ENCODE assay signal across 31 mouse cellular contexts in the genomic region with DNA sequence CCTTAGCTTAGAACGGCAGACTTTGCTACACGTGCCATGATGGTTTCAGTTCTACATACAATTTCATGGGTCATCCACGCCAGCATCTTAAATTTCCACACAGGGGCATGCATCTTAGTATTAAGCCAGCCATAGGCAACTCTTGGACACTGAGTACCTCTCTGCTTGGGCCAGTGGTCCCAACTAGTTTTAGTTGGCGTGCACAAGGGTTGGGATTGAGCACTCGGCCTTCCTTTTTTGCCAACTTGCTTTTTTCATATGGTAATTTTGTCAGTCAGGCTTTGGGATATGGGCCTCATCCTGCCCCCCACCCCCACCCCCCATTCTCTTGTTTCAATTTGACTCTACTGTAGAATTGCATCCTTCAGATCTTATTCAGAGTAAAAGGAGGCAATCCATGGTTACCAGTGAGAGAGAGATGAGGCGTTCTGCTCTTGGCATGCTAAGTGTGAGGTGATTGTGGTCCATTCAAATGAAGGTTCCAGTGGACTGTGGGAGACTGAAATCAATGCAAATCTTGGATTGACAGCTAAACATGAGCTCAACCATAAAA. TPM values are rescaled to one million over a fixed set of nuclear protein-coding genes. Genes with fewer than 3 reads are reported as not detected.
DNase-seq lines count a peak whose midpoint lies in the region; ATAC-seq and TF ChIP-seq lines count a peak whose summit lies in the region.
"Had no signal": no experiment of that assay in that cellular context is flagged by ENCODE, and none has a peak within 500 bp of the region (broad histone marks: within the 10 kb centered on the region; RNA-seq: fewer than 3 reads in every experiment).

No protein-coding gene starts in this region.

- peaks cover 15% of the 10 kb centered on the region for H3K4me1 ChIP-seq in hindbrain, embryonic 13.5 days (replicated peaks)
- H3K4me1 ChIP-seq in hindbrain, embryonic 11.5 days (replicated peaks; ENCODE audit: control insufficient read depth, insufficient read depth, low read length) = no peaks in the 10 kb centered on the region
- H3K4me1 ChIP-seq in midbrain, embryonic 15.5 days = no peaks in the 10 kb centered on the region
- H3K4me1 ChIP-seq in midbrain, embryonic 11.5 days (ENCODE audit: control insufficient read depth, insufficient read depth, low read length) = no peaks in the 10 kb centered on the region
- H3K4me1 ChIP-seq in hindbrain, postnatal 0 days (ENCODE audit: insufficient read depth, low read length) = 0 out of 2 replicates have a peak, but pooled peaks cover 6% of the 10 kb centered on the region
- no peaks in the 10 kb centered on the region for H3K4me1 ChIP-seq in stomach, postnatal 0 days (replicated peaks; ENCODE audit: control insufficient read depth, insufficient read depth)
- H3K4me1 ChIP-seq: embryonic facial prominence, embryonic 12.5 days; liver, embryonic 12.5 days had no signal

- no peak overlapping the region for H3K4me3 ChIP-seq in hindbrain, embryonic 13.5 days
- H3K4me3 ChIP-seq in hindbrain, embryonic 11.5 days (ENCODE audit: low read depth, low read length) = no peak overlapping the region
- H3K4me3 ChIP-seq in midbrain, embryonic 15.5 days = no peak overlapping the region
- no peak overlapping the region for H3K4me3 ChIP-seq in midbrain, embryonic 11.5 days (ENCODE audit: low read depth, low read length)
- H3K4me3 ChIP-seq in hindbrain, postnatal 0 days (ENCODE audit: low read length) = no peak overlapping the region
- H3K4me3 ChIP-seq in stomach, postnatal 0 days (ENCODE audit: low read depth, low read length) = no peak overlapping the region
- H3K4me3 ChIP-seq: embryonic facial prominence, embryonic 12.5 days; liver, embryonic 12.5 days; myocyte had no signal

- no peaks in the 10 kb centered on the region for H3K36me3 ChIP-seq in hindbrain, embryonic 13.5 days
- no peaks in the 10 kb centered on the region for H3K36me3 ChIP-seq in hindbrain, embryonic 11.5 days (ENCODE audit: control insufficient read depth, insufficient read depth, low read length)
- no peaks in the 10 kb centered on the region for H3K36me3 ChIP-seq in midbrain, embryonic 15.5 days (replicated peaks)
- H3K36me3 ChIP-seq in midbrain, embryonic 11.5 days (ENCODE audit: control insufficient read depth, insufficient read depth, low read length) = no peaks in the 10 kb centered on the region
- H3K36me3 ChIP-seq in hindbrain, postnatal 0 days (ENCODE audit: insufficient read depth, low read length) = no peaks in the 10 kb centered on the region
- H3K36me3 ChIP-seq in stomach, postnatal 0 days (ENCODE audit: control insufficient read depth, insufficient read depth, low read length) = no peaks in the 10 kb centered on the region
- H3K36me3 ChIP-seq: embryonic facial prominence, embryonic 12.5 days; liver, embryonic 12.5 days had no signal

- peak; percentile 54; the same call in 1 of the 2 replicates for ATAC-seq in hindbrain, embryonic 13.5 days (ENCODE audit: low FRiP score)
- ATAC-seq in hindbrain, embryonic 11.5 days (ENCODE audit: low FRiP score) = no peak
- ATAC-seq in midbrain, embryonic 15.5 days (replicated peaks) = peak; percentile 54; the same call in 1 of the 2 replicates
- no peak for ATAC-seq in midbrain, embryonic 11.5 days (ENCODE audit: low FRiP score)
- peak; percentile 79 for ATAC-seq in hindbrain, postnatal 0 days
- ATAC-seq in stomach, postnatal 0 days (ENCODE audit: low FRiP score, low TSS enrichment) = no peak
- ATAC-seq: activated CD4-positive, CD25-positive, alpha-beta regulatory T cell, adult 4 months; inflammation-experienced regulatory T-cells, adult 6 months; liver, embryonic 12.5 days; liver, postnatal 0 days had no signal

- no peak overlapping the region for H3K4me2 ChIP-seq in hindbrain, embryonic 13.5 days
- no peak overlapping the region for H3K4me2 ChIP-seq in hindbrain, embryonic 11.5 days (replicated peaks; ENCODE audit: low read depth, low read length)
- no peak overlapping the region for H3K4me2 ChIP-seq in midbrain, embryonic 15.5 days
- no peak overlapping the region for H3K4me2 ChIP-seq in midbrain, embryonic 11.5 days
- no peak overlapping the region for H3K4me2 ChIP-seq in hindbrain, postnatal 0 days (ENCODE audit: low read depth, low read length)
- H3K4me2 ChIP-seq in stomach, postnatal 0 days (replicated peaks; ENCODE audit: low read depth) = no peak overlapping the region
- H3K4me2 ChIP-seq: embryonic facial prominence, embryonic 12.5 days; heart, embryonic 11.5 days; liver, embryonic 12.5 days had no signal

- no peak overlapping the region for H3K9ac ChIP-seq in hindbrain, embryonic 13.5 days
- no peak overlapping the region for H3K9ac ChIP-seq in hindbrain, embryonic 11.5 days (ENCODE audit: low read depth, low read length)
- no peak overlapping the region for H3K9ac ChIP-seq in midbrain, embryonic 15.5 days
- no peak overlapping the region for H3K9ac ChIP-seq in midbrain, embryonic 11.5 days (ENCODE audit: low read length)
- H3K9ac ChIP-seq in hindbrain, postnatal 0 days (replicated peaks; ENCODE audit: low read length) = no peak overlapping the region
- no peak overlapping the region for H3K9ac ChIP-seq in stomach, postnatal 0 days (ENCODE audit: low read length)
- H3K9ac ChIP-seq: embryonic facial prominence, embryonic 12.5 days; liver, embryonic 12.5 days; liver, postnatal 0 days had no signal

- no peak for TF ChIP-seq CTCF in hindbrain, postnatal 0 days (IDR thresholded peaks at IDR 0.05; ENCODE audit: low read depth)
- no peak for TF ChIP-seq CTCF in stomach, postnatal 0 days (IDR thresholded peaks at IDR 0.05; ENCODE audit: low read depth)

- no peak for DNase-seq in hindbrain, embryonic 11.5 days (ENCODE audit: low spot score)
- no peak for DNase-seq in midbrain, embryonic 11.5 days (ENCODE audit: low spot score, missing footprints)
- peak; percentile 17 for DNase-seq in ZHBTc4 (ENCODE audit: low read depth, low spot score)
- peak; percentile 60 for DNase-seq in hindbrain, postnatal 0 days (ENCODE audit: low spot score)
- no peak for DNase-seq in cerebellum, adult 9-11 months
- DNase-seq in stomach, postnatal 0 days (ENCODE audit: low spot score) = no peak
- DNase-seq: adrenal gland, adult 2 months; adrenal gland, postnatal 36 days; cerebellum, adult 2 months; cerebellum, postnatal 36 days; embryo, embryonic 11 days; gastrocnemius, postnatal 36 days; heart, adult 18-20 months; heart, postnatal 36 days; kidney, adult 11 months; kidney, postnatal 14 days; left cerebral cortex, postnatal 4 days; liver, postnatal 0 days; lung, postnatal 36 days; midbrain, embryonic 14.5 days; spleen, adult 18-20 months; thymus, adult 18-20 months; thymus, postnatal 25 days had no signal

- H3K9me3 ChIP-seq in hindbrain, embryonic 13.5 days = no peaks in the 10 kb centered on the region
- H3K9me3 ChIP-seq in hindbrain, embryonic 11.5 days (ENCODE audit: control insufficient read depth, low read length) = no peaks in the 10 kb centered on the region
- no peaks in the 10 kb centered on the region for H3K9me3 ChIP-seq in midbrain, embryonic 15.5 days
- H3K9me3 ChIP-seq in midbrain, embryonic 11.5 days (ENCODE audit: control insufficient read depth, low read length) = no peaks in the 10 kb centered on the region
- no peaks in the 10 kb centered on the region for H3K9me3 ChIP-seq in hindbrain, postnatal 0 days (ENCODE audit: low read length)
- no peaks in the 10 kb centered on the region for H3K9me3 ChIP-seq in stomach, postnatal 0 days (ENCODE audit: control insufficient read depth, low read length)
- H3K9me3 ChIP-seq: embryonic facial prominence, embryonic 12.5 days; liver, embryonic 12.5 days had no signal

- no peak for TF ChIP-seq EP300 in stomach, postnatal 0 days (optimal IDR thresholded peaks at IDR 0.05)

- WGBS in hindbrain, embryonic 13.5 days = 73% methylated on average over 6 of the region's 6 CpGs
- 84% methylated on average over 6 of the region's 6 CpGs for WGBS in hindbrain, embryonic 11.5 days
- WGBS in midbrain, embryonic 15.5 days = 62% methylated on average over 6 of the region's 6 CpGs
- 78% methylated on average over 6 of the region's 6 CpGs for WGBS in midbrain, embryonic 11.5 days
- WGBS in hindbrain, postnatal 0 days = 63% methylated on average over 6 of the region's 6 CpGs
- 85% methylated on average over 6 of the region's 6 CpGs for WGBS in stomach, postnatal 0 days

- no peak overlapping the region for H3K27ac ChIP-seq in hindbrain, embryonic 13.5 days
- no peak overlapping the region for H3K27ac ChIP-seq in hindbrain, embryonic 11.5 days (ENCODE audit: low read depth, low read length)
- H3K27ac ChIP-seq in midbrain, embryonic 15.5 days = no peak overlapping the region
- H3K27ac ChIP-seq in midbrain, embryonic 11.5 days (ENCODE audit: low read depth, low read length) = no peak overlapping the region
- H3K27ac ChIP-seq in hindbrain, postnatal 0 days = peak overlapping the region; percentile 69; the same call in 1 of the 2 replicates
- no peak overlapping the region for H3K27ac ChIP-seq in stomach, postnatal 0 days (replicated peaks)
- H3K27ac ChIP-seq: embryonic facial prominence, embryonic 12.5 days; liver, embryonic 12.5 days had no signal

- H3K27me3 ChIP-seq in hindbrain, embryonic 13.5 days = no peaks in the 10 kb centered on the region
- no peaks in the 10 kb centered on the region for H3K27me3 ChIP-seq in hindbrain, embryonic 11.5 days (ENCODE audit: control insufficient read depth, insufficient read depth, low read length)
- H3K27me3 ChIP-seq in midbrain, embryonic 15.5 days (replicated peaks) = no peaks in the 10 kb centered on the region
- no peaks in the 10 kb centered on the region for H3K27me3 ChIP-seq in midbrain, embryonic 11.5 days (ENCODE audit: control insufficient read depth, insufficient read depth, low read length)
- H3K27me3 ChIP-seq in hindbrain, postnatal 0 days (ENCODE audit: insufficient read depth, low read length) = no peaks in the 10 kb centered on the region
- H3K27me3 ChIP-seq in stomach, postnatal 0 days (ENCODE audit: control insufficient read depth, insufficient read depth, low read length) = no peaks in the 10 kb centered on the region
- H3K27me3 ChIP-seq: embryonic facial prominence, embryonic 12.5 days; liver, embryonic 12.5 days had no signal

RNA-seq across cellular contexts. Expression of gene Trim9, which starts 14.1 kb away (rescaled TPM):
- polyA plus RNA-seq in hindbrain, embryonic 13.5 days (2015; fragmentation: Nextera tagmentation; extraction: Ambion mirVana) = 57.4 and 57.7 TPM in 2 replicates
- 14.3 and 18.4 TPM in 2 replicates for polyA plus RNA-seq in hindbrain, embryonic 11.5 days (2014; fragmentation: Nextera tagmentation; extraction: Ambion mirVana)
- 89.2 and 91.8 TPM in 2 replicates for polyA plus RNA-seq in midbrain, embryonic 15.5 days (2015; fragmentation: Nextera tagmentation; extraction: Ambion mirVana)
- polyA plus RNA-seq in midbrain, embryonic 11.5 days (2014; fragmentation: Nextera tagmentation; extraction: Ambion mirVana) = 26.8 and 28.4 TPM in 2 replicates
- total RNA-seq in hindbrain, postnatal 0 days (2014; rRNA removed) = 214 and 239 TPM in 2 replicates
- 102 and 105 TPM in 2 replicates for polyA plus RNA-seq in hindbrain, postnatal 0 days (2015; fragmentation: Nextera tagmentation; extraction: Ambion mirVana)
- polyA plus RNA-seq in stomach, postnatal 0 days (2015; fragmentation: Nextera tagmentation; extraction: Ambion mirVana) = 0.32 and 0.64 TPM in 2 replicates
- total RNA-seq: heart, adult 18-20 months had no signal
- polyA plus RNA-seq: activated CD4-positive, CD25-positive, alpha-beta regulatory T cell, adult 4 months; inflammation-experienced regulatory T-cells, adult 6 months; myocyte had no signal

Comparison
In these comparisons a context has a peak if more than half of its experiments do, and no peak if none do; other contexts are left out.
1. ATAC-seq: peak in hindbrain, embryonic 13.5 days (single experiment), midbrain, embryonic 15.5 days (single experiment) and hindbrain, postnatal 0 days (single experiment); none in hindbrain, embryonic 11.5 days (single experiment), midbrain, embryonic 11.5 days (single experiment) and stomach, postnatal 0 days (single experiment).
2. DNase-seq: peak in ZHBTc4 (single experiment) and hindbrain, postnatal 0 days (single experiment); none in hindbrain, embryonic 11.5 days (single experiment), midbrain, embryonic 11.5 days (single experiment), cerebellum, adult 9-11 months (single experiment) and stomach, postnatal 0 days (single experiment).